Mouse (Mus musculus) liver, adult 2 months (tissue): ENCODE results near the gene Ctc1.

Source experiments
- CTCF ChIP-seq: fragments of 200-500 bp; IDR thresholded peaks from 2 replicates; pipeline ENCODE4 v1.5.1; 2011; ENCODE audit warnings: low read depth, low read length, control low read depth
- POLR2A ChIP-seq: fragments of 200-500 bp; IDR thresholded peaks from 2 replicates; pipeline ENCODE4 v1.6.1; 2011; ENCODE audit warnings: low read length, control low read depth; ENCODE audit not compliant: insufficient read depth; ENCODE audit errors: extremely low read depth

GRCm38 (mm10) chr11:69038173-69038572, 22.5 kb downstream of the Ctc1 start:
- no peak for TF ChIP-seq CTCF
- no peak for TF ChIP-seq POLR2A
